ENCODE assay signal across 9 mouse cellular contexts in the genomic region with DNA sequence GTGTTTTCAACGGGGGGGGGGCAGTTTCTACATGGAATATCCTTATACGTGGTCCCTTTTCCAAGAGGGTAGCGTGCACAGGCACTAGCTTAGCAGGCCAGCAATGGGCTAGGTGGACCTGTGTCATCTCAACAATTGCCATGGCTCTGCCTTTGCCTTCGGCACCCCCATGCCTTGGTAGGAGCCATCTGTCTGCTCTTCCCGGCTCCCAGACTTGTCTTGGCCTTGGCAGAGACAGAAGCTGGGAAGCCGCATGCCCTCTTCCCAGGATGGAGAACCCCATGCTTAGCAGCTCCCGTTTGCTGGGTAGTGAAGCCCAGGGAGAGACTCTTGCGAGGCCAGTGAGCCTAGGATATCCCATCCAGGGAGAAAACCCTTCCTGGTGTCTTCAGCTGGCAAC.
"Had no signal": no experiment of that assay in that cellular context is flagged by ENCODE, and none has a peak within 500 bp of the region (broad histone marks: within the 10 kb centered on the region; RNA-seq: fewer than 3 reads in every experiment).

No protein-coding gene starts in this region.

- DNase-seq: kidney, adult 18-20 months; kidney, postnatal 10 days; kidney, postnatal 4 days; liver; liver, embryonic 13.5 days; liver, postnatal 0 days; lung, postnatal 14 days; right cerebral cortex, postnatal 14 days; thymus, postnatal 36 days had no signal
